Mouse (Mus musculus): ENCODE data around the gene Zfp420.

The Zfp420 gene

GRCm38 (mm10) chr7:29904101-29904500, 44.3 kb downstream of the Zfp420 start:
- DNase-seq, result no peak

GRCm38 (mm10) chr7:29905966-29906681, 46.3 kb downstream of the Zfp420 start, which contains the start of gene Zfp27:
TSS of gene Zfp27 (minus strand) at chr7:29906572.
- peak; percentile 97 for DNase-seq

- DNase-seq, result peak; percentile 76
Measured at GRCm38 (mm10) chr7:29906682-29907058, 46.9 kb downstream of the Zfp420 start.

- peak; percentile 88 for DNase-seq
Measured at GRCm38 (mm10) chr7:29907206-29907605, 47.4 kb downstream of the Zfp420 start.

GRCm38 (mm10) chr7:29908130-29908950, 48.6 kb downstream of the Zfp420 start, which contains the start of gene Zfp383:
TSS of gene Zfp383 (plus strand) at chr7:29908223.
- peak; percentile 98 for DNase-seq

- peak; percentile 66 for DNase-seq
Measured at GRCm38 (mm10) chr7:29910252-29910651, 50.5 kb downstream of the Zfp420 start.

GRCm38 (mm10) chr7:29912172-29912571, 52.4 kb downstream of the Zfp420 start:
- DNase-seq, result peak; percentile 73

- peak; percentile 87 for DNase-seq
Measured at GRCm38 (mm10) chr7:29917371-29918061, 57.7 kb downstream of the Zfp420 start.

- peak; percentile 91 for DNase-seq
Measured at GRCm38 (mm10) chr7:29918062-29918453, 58.3 kb downstream of the Zfp420 start.

GRCm38 (mm10) chr7:29921439-29922093, 61.8 kb downstream of the Zfp420 start:
- peak; percentile 27 for DNase-seq

- no peak for DNase-seq
Measured at GRCm38 (mm10) chr7:29922780-29923179, 63.0 kb downstream of the Zfp420 start.
